Mouse (Mus musculus) limb, embryonic 11.5 days (tissue): ENCODE results near the gene Jsrp1. TPM values are rescaled to one million over a fixed set of nuclear protein-coding genes. Genes with fewer than 3 reads are reported as not detected.
A peak's percentile ranks its signal among the peaks of the same experiment; 100 is the strongest.

Experiments
- ATAC-seq: fragments of 200-750 bp; cut with Nextera tagmentation; 2 replicates; pipeline ENCODE4 v1.8.0; 2017; ENCODE audit warnings: low read depth; ENCODE audit not compliant: insufficient number of reproducible peaks, low FRiP score, low TSS enrichment
- DNase-seq: peaks from one replicate; pipeline ENCODE4 v3.0.0-alpha.2; 2015; ENCODE audit warnings: low spot score
- H3K27ac ChIP-seq: fragments of 300-500 bp; sonication (generic); replicated peaks from 2 replicates; pipeline ENCODE4 v1.5.1; 2014; ENCODE audit warnings: low read depth, mild to moderate bottlenecking, low read length
- H3K27me3 ChIP-seq: fragments of 300-500 bp; sonication (generic); 2 replicates; pipeline ENCODE4 v1.6.1; 2014; ENCODE audit warnings: mild to moderate bottlenecking, low read length, mixed read lengths; ENCODE audit not compliant: control insufficient read depth, insufficient read depth
- H3K36me3 ChIP-seq: fragments of 300-500 bp; sonication (generic); 2 replicates; pipeline ENCODE4 v1.6.1; 2014; ENCODE audit warnings: mild to moderate bottlenecking, low read length, moderate library complexity, mixed read lengths; ENCODE audit not compliant: control insufficient read depth, insufficient read depth
- H3K4me1 ChIP-seq: fragments of 300-500 bp; sonication (generic); 2 replicates; pipeline ENCODE4 v1.6.1; 2014; ENCODE audit warnings: low read length, mixed read lengths; ENCODE audit not compliant: control insufficient read depth, insufficient read depth
- H3K4me2 ChIP-seq: fragments of 300-500 bp; sonication (generic); 2 replicates; pipeline ENCODE4 v1.6.1; 2014; ENCODE audit warnings: low read depth, mild to moderate bottlenecking, moderate library complexity; ENCODE audit not compliant: severe bottlenecking
- H3K4me3 ChIP-seq: fragments of 300-500 bp; sonication (generic); 2 replicates; pipeline ENCODE4 v1.5.1; 2014; ENCODE audit warnings: low read depth, low read length
- H3K9ac ChIP-seq: fragments of 300-500 bp; sonication (generic); 2 replicates; pipeline ENCODE4 v1.6.1; 2014; ENCODE audit warnings: mild to moderate bottlenecking, low read length
- H3K9me3 ChIP-seq: fragments of 300-500 bp; sonication (generic); 2 replicates; pipeline ENCODE4 v1.6.1; 2016; ENCODE audit warnings: low read length; ENCODE audit not compliant: control insufficient read depth
- WGBS: fragments of 180-500 bp; shearing (Covaris S2); extraction: QIAGEN DNeasy Blood & Tissue Kit; methylation state at CpG from one replicate; pipeline ENCODE4 v1.1.7; 2014; 5-methylcytosine and 5-hydroxymethylcytosine counted together
- polyA plus RNA-seq: library from polyadenylated mRNA; unstranded; fragments of >200 nt; fragmentation: Nextera tagmentation; extraction: Ambion mirVana; gene quantifications from 2 replicates; pipeline ENCODE4 v1.2.1, GENCODE M21; 2014

The Jsrp1 gene
- polyA plus RNA-seq, 1 experiment from 2014 or later = 0.40 TPM

- Histone ChIP-seq H3K9ac (no peak overlapping the region), H3K9me3 (no peaks in the 10 kb centered on the region), H3K4me2 (no peak overlapping the region), H3K4me3 (no peak overlapping the region), H3K36me3 (no peaks in the 10 kb centered on the region), H3K27me3 (peaks cover 39% of the 10 kb centered on the region), H3K4me1 (peaks cover 10% of the 10 kb centered on the region; the same call in 1 of the 2 replicates), H3K27ac (no peak overlapping the region)
- WGBS = 75% methylated on average over 2 of the region's 2 CpGs
- no peak for DNase-seq
- no peak for ATAC-seq
Observed at GRCm38 (mm10) chr10:80841685-80842084, 28.4 kb upstream of the Jsrp1 start.

GRCm38 (mm10) chr10:80839848-80840247 is 26.6 kb upstream of the Jsrp1 start:
- no peak overlapping the region for H3K27ac ChIP-seq
- H3K36me3 ChIP-seq = no peaks in the 10 kb centered on the region; the same call in 1 of the 2 replicates
- H3K4me1 ChIP-seq = peaks cover 10% of the 10 kb centered on the region; the same call in 1 of the 2 replicates
- no peak for DNase-seq
- H3K4me3 ChIP-seq = no peak overlapping the region
- H3K9me3 ChIP-seq = no peaks in the 10 kb centered on the region
- ATAC-seq = no peak
- no peak overlapping the region for H3K4me2 ChIP-seq
- H3K27me3 ChIP-seq = peaks cover 49% of the 10 kb centered on the region
- WGBS = 64% methylated on average over 6 of the region's 6 CpGs
- H3K9ac ChIP-seq = no peak overlapping the region

DNA sequence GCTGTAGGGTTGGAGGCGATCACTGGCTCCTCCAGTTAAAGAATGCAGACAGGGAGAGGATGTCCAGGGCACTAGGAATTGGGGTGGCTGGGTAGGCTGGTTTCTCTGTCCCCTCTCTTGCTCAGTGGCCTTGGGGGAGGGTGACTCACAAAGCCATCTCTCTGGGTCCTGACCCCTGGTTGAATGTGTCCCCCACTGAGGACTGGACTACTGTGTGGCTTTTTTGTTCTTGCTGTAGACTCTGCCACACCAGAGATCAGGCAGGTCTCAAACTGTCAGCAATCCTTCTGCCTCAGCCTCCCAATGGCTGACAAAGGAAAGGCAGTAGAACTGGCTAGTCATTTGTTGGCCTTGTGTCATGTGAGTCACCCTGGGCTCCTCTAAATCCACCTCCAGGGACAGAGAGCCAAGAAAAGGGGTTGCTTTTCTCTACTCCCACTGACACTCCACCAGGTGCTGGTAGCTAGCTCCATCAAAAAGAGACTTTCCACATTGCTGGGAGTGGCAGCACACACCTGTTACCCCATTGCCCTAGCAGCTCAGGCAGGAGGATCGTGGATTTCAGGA is 25.1 kb upstream of the Jsrp1 start:
- peaks cover 48% of the 10 kb centered on the region for H3K27me3 ChIP-seq
- no peak overlapping the region for H3K4me2 ChIP-seq
- H3K9ac ChIP-seq = no peak overlapping the region
- no peaks in the 10 kb centered on the region for H3K9me3 ChIP-seq
- ATAC-seq (no peak), DNase-seq (no peak)
- H3K4me1 ChIP-seq = peaks cover 2% of the 10 kb centered on the region; the same call in 1 of the 2 replicates
- H3K4me3 ChIP-seq = no peak overlapping the region
- 52% methylated on average over 2 of the region's 2 CpGs for WGBS
- H3K36me3 ChIP-seq = no peaks in the 10 kb centered on the region; the same call in 1 of the 2 replicates
- no peak overlapping the region for H3K27ac ChIP-seq

DNA sequence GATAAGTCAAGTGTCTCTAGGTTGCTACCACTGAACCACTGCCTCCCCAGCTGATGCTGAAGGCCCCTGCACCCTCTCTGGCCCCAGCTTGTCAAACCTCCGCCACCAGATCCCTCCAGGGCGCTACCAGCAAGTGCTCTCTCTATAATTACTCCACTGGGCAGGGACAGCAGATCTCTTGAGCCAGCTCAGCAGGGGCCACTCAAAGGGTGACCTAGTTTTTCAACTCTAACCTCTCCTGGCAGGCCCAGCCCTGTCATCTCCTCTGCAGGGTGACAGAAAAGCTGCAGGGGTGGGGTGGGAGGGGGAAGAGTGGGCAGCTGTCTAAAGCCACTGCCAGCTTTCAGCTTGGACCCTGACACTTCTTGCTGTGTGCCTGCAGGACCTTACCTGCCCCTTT is 24.5 kb upstream of the Jsrp1 start:
- 20% methylated on average over 2 of the region's 2 CpGs for WGBS
- H3K4me3 ChIP-seq = no peak overlapping the region
- H3K4me2 ChIP-seq = no peak overlapping the region
- no peaks in the 10 kb centered on the region for H3K9me3 ChIP-seq
- no peak for DNase-seq
- no peak for ATAC-seq
- H3K4me1 ChIP-seq = no peaks in the 10 kb centered on the region
- no peak overlapping the region for H3K27ac ChIP-seq
- peaks cover 46% of the 10 kb centered on the region for H3K27me3 ChIP-seq
- no peak overlapping the region for H3K9ac ChIP-seq
- no peaks in the 10 kb centered on the region; the same call in 1 of the 2 replicates for H3K36me3 ChIP-seq

- Histone ChIP-seq H3K27me3 (peaks cover 37% of the 10 kb centered on the region), H3K4me1 (no peaks in the 10 kb centered on the region), H3K4me2 (no peak overlapping the region), H3K9me3 (no peaks in the 10 kb centered on the region), H3K4me3 (no peak overlapping the region), H3K9ac (no peak overlapping the region), H3K27ac (no peak overlapping the region), H3K36me3 (no peaks in the 10 kb centered on the region; the same call in 1 of the 2 replicates)
- WGBS = 47% methylated on average over 7 of the region's 7 CpGs
- DNase-seq (no peak), ATAC-seq (no peak)
Observed at GRCm38 (mm10) chr10:80836949-80837379, 23.7 kb upstream of the Jsrp1 start.

DNA sequence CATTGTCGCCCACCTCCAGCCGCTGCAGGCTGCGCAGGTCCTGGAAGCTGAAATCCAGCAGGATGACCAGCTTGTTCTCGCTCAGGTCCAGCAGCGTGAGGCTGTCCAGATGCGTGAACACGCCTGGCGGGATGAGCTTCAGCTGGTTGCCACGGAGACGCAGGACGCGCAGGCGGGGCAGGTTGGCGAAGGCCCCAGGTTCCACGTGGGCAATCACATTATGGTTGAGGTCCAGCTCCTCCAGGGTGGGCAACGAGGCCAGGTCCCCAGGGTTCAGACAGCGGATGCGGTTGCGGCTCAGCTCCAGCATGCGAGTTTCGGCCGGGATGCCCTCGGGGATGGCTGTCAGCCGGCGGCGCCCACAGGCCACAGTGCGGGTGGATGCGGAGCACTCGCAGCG is 22.3 kb upstream of the Jsrp1 start:
- 58% methylated on average over 30 of the region's 30 CpGs for WGBS
- no peaks in the 10 kb centered on the region; the same call in 1 of the 2 replicates for H3K36me3 ChIP-seq
- H3K9me3 ChIP-seq = no peaks in the 10 kb centered on the region
- H3K4me2 ChIP-seq = no peak overlapping the region
- H3K9ac ChIP-seq = no peak overlapping the region; the same call in 1 of the 2 replicates
- no peak for DNase-seq
- no peak for ATAC-seq
- H3K27me3 ChIP-seq = peaks cover 37% of the 10 kb centered on the region
- H3K27ac ChIP-seq = no peak overlapping the region
- H3K4me1 ChIP-seq = peaks cover 9% of the 10 kb centered on the region; the same call in 1 of the 2 replicates
- 0 out of 2 replicates have a peak overlapping the region, but pooled peaks have one; percentile 5 for H3K4me3 ChIP-seq

GRCm38 (mm10) chr10:80832818-80833217 is 19.5 kb upstream of the Jsrp1 start:
- DNase-seq (no peak), ATAC-seq (no peak)
- WGBS = 72% methylated on average over 7 of the region's 7 CpGs
- no peak overlapping the region for H3K4me2 ChIP-seq
- no peaks in the 10 kb centered on the region for H3K9me3 ChIP-seq
- H3K9ac ChIP-seq = no peak overlapping the region
- no peak overlapping the region for H3K4me3 ChIP-seq
- H3K4me1 ChIP-seq = peaks cover 19% of the 10 kb centered on the region
- no peak overlapping the region for H3K27ac ChIP-seq
- peaks cover 37% of the 10 kb centered on the region for H3K27me3 ChIP-seq
- H3K36me3 ChIP-seq = peaks cover 5% of the 10 kb centered on the region

DNA sequence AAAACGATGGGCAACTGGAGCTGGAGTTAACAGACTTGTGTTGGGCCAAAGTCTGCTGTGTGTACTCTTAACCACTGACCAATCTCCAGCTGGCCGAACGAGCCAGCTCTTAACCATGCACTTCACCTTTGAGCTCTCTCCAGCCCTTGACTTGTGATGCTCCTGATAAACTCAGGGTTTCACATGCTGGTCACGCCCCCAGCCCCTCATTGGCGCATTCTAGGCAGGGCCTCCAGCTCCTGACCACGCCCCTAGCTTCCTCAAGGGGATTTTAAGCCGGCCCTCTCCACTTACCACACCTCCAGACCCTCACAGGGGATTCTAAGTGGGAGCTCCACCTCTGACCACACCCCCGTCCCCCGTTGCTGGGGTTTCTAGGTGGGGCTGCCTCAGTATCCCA is 17.8 kb upstream of the Jsrp1 start:
- Histone ChIP-seq H3K27me3 (peaks cover 30% of the 10 kb centered on the region), H3K9me3 (no peaks in the 10 kb centered on the region), H3K4me3 (no peak overlapping the region), H3K4me1 (peaks cover 23% of the 10 kb centered on the region), H3K9ac (no peak overlapping the region), H3K4me2 (no peak overlapping the region), H3K27ac (no peak overlapping the region), H3K36me3 (peaks cover 5% of the 10 kb centered on the region)
- 2% methylated on average over 9 of the region's 9 CpGs for WGBS
- peak; percentile 15; the same call in 1 of the 2 replicates for ATAC-seq
- DNase-seq = peak; percentile 79
